Mouse (Mus musculus): ENCODE results near the gene Itgam. TPM values are rescaled to one million over a fixed set of nuclear protein-coding genes. Genes with fewer than 3 reads are reported as not detected.
"Not testable (repeated sequence)": the region's sequence is repeated elsewhere in the genome, so short reads cannot be mapped to it uniquely, and the experiment has no call there.

Itgam gene
- polyA plus RNA-seq, 1 experiment, result not detected

- Histone ChIP-seq H3K4me3 (ENCODE audit: insufficient read depth, low read depth, low read length) (no peak overlapping the region), H3K27ac (ENCODE audit: insufficient read depth, low read depth, low read length) (no peak overlapping the region), H3K4me1 (ENCODE audit: control insufficient read depth, insufficient read depth, low read length) (no peaks in the 10 kb centered on the region)
- WGBS, result 79% methylated on average over 4 of the region's 4 CpGs
- TF ChIP-seq CTCF (IDR thresholded peaks at IDR 0.05; ENCODE audit: insufficient read depth, low read depth, low read length) (no peak), POLR2A (IDR thresholded peaks at IDR 0.05; ENCODE audit: insufficient read depth, low read depth, low read length) (no peak)
Observed at GRCm38 (mm10) chr7:128025381-128025780, 37.1 kb upstream of the Itgam start.

GRCm38 (mm10) chr7:128031403-128031976 lies 30.9 kb upstream of the Itgam start:
- no peak overlapping the region for H3K4me3 ChIP-seq (ENCODE audit: insufficient read depth, low read depth, low read length)
- TF ChIP-seq CTCF (IDR thresholded peaks at IDR 0.05; ENCODE audit: insufficient read depth, low read depth, low read length) (no peak), POLR2A (IDR thresholded peaks at IDR 0.05; ENCODE audit: insufficient read depth, low read depth, low read length) (no peak)
- no peak overlapping the region for H3K27ac ChIP-seq (ENCODE audit: insufficient read depth, low read depth, low read length)
- H3K4me1 ChIP-seq (ENCODE audit: control insufficient read depth, insufficient read depth, low read length), result no peaks in the 10 kb centered on the region
- WGBS, result 44% methylated on average over 9 of the region's 9 CpGs

DNA sequence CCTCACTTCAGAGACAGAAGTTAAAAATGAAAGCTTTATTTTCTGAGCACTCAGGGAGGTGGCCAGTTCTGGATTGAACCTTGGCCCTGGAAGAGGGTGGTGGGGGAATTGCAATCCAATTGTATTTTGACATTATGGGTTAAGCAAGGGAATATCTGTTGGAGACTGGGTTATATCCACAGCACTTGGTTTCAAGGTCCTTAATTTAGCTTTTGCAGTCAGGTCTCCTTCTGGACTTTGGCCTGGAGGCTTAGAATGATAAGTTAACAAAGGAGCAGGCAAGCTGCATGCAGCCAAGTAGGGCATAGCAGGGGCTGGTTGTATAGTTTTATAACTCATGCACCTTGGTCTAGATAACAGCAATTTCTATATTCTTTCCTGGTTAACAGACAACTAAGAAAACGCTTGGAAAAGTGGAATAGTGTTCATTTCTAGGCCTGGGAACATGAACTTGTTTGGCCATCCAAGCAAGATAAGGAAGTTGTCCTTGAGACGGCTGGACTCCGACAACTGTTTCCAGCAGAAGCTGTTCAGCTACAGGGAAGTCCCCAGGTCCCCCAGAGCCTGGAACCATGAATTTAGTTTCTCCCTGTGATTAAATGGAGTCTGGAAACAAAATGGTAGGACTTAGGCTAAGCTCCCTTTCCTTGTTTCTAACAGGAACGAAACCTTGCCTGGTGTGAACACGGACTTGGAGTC lies 30.0 kb upstream of the Itgam start:
- H3K4me3 ChIP-seq (ENCODE audit: insufficient read depth, low read depth, low read length), result no peak overlapping the region
- H3K27ac ChIP-seq (ENCODE audit: insufficient read depth, low read depth, low read length), result no peak overlapping the region
- WGBS, result 90% methylated on average over 5 of the region's 5 CpGs
- TF ChIP-seq CTCF (IDR thresholded peaks at IDR 0.05; ENCODE audit: insufficient read depth, low read depth, low read length) (no peak), POLR2A (IDR thresholded peaks at IDR 0.05; ENCODE audit: insufficient read depth, low read depth, low read length) (no peak)
- no peaks in the 10 kb centered on the region for H3K4me1 ChIP-seq (ENCODE audit: control insufficient read depth, insufficient read depth, low read length)

- no peak overlapping the region for H3K4me3 ChIP-seq (ENCODE audit: insufficient read depth, low read depth, low read length)
- H3K4me1 ChIP-seq (ENCODE audit: control insufficient read depth, insufficient read depth, low read length), result no peaks in the 10 kb centered on the region
- 90% methylated on average over 3 of the region's 3 CpGs for WGBS
- no peak overlapping the region for H3K27ac ChIP-seq (ENCODE audit: insufficient read depth, low read depth, low read length)
- TF ChIP-seq POLR2A (IDR thresholded peaks at IDR 0.05; ENCODE audit: insufficient read depth, low read depth, low read length), result no peak
- no peak for TF ChIP-seq CTCF (IDR thresholded peaks at IDR 0.05; ENCODE audit: insufficient read depth, low read depth, low read length)
Observed at GRCm38 (mm10) chr7:128032989-128033293, 29.5 kb upstream of the Itgam start.

GRCm38 (mm10) chr7:128033616-128034015 lies 28.8 kb upstream of the Itgam start:
- no peak overlapping the region for H3K27ac ChIP-seq (ENCODE audit: insufficient read depth, low read depth, low read length)
- H3K4me3 ChIP-seq (ENCODE audit: insufficient read depth, low read depth, low read length), result no peak overlapping the region
- 98% methylated on average over 4 of the region's 4 CpGs for WGBS
- TF ChIP-seq POLR2A (IDR thresholded peaks at IDR 0.05; ENCODE audit: insufficient read depth, low read depth, low read length) (no peak), CTCF (IDR thresholded peaks at IDR 0.05; ENCODE audit: insufficient read depth, low read depth, low read length) (no peak)
- H3K4me1 ChIP-seq (ENCODE audit: control insufficient read depth, insufficient read depth, low read length), result no peaks in the 10 kb centered on the region

DNA sequence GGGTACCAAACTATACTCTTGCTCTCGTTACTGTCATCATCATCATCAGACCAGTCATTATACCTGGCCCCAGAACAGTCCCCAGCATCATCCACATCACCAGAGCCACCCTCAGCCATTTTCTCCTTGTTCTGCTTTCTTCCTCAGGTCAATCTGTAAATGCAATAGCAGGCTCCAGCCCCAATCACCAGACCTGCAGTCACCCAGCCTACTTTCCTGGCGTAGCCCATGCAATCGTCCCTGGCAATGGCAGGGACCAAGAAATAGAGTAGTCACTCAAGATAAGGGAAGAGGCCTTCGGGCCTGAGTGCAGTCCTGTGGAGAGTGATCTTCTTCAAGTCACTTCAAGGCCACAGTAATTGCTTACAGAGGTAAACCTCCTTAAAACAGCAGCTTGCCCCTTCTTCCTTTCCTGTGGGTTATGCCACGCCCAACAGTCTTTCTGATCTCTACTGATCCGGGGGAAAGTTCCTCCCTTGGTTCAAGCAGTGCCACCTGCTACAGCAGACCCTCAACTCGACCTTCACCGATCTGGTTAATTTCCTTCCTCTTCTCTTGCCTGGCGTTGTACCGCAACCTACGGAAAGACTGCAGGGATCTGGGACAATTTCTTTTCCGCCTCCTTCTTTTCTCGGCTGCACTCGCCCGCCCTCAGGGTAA lies 20.1 kb upstream of the Itgam start:
- not testable (repeated sequence) for H3K27ac ChIP-seq (ENCODE audit: insufficient read depth, low read depth, low read length); H3K4me3 ChIP-seq (ENCODE audit: insufficient read depth, low read depth, low read length); H3K4me1 ChIP-seq (ENCODE audit: control insufficient read depth, insufficient read depth, low read length)
- WGBS, result 79% methylated on average over 15 of the region's 15 CpGs

GRCm38 (mm10) chr7:128044142-128044785 lies 18.2 kb upstream of the Itgam start:
- whole genome bisulfite sequencing, result 61% methylated on average over 4 of the region's 4 CpGs
- H3K4me3 ChIP-seq (ENCODE audit: insufficient read depth, low read depth, low read length), result no peak overlapping the region
- no peaks in the 10 kb centered on the region for H3K4me1 ChIP-seq (ENCODE audit: control insufficient read depth, insufficient read depth, low read length)
- TF ChIP-seq CTCF (IDR thresholded peaks at IDR 0.05; ENCODE audit: insufficient read depth, low read depth, low read length), result no peak
- TF ChIP-seq POLR2A (IDR thresholded peaks at IDR 0.05; ENCODE audit: insufficient read depth, low read depth, low read length), result no peak
- no peak overlapping the region for H3K27ac ChIP-seq (ENCODE audit: insufficient read depth, low read depth, low read length)

DNA sequence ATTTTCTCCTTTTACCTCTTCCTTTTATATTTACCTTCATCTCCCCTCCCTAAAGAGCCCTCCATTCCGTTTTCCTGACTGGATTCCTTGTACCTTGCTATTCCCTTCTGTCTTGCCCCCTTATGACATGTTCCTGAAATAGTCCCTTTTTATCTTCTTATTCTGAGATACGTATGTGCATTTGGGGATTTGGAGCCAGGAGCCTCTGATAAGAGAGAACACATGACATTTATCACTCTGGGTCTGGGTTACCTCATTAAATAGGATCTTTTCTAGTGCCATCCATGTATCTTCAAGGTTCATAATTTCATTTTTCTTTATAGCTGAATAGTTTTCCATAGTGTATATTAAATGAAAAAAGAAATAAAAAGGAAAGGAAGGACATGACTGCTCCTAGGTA lies 16.8 kb upstream of the Itgam start:
- no peak for TF ChIP-seq CTCF (IDR thresholded peaks at IDR 0.05; ENCODE audit: insufficient read depth, low read depth, low read length)
- no peak for TF ChIP-seq POLR2A (IDR thresholded peaks at IDR 0.05; ENCODE audit: insufficient read depth, low read depth, low read length)
- 77% methylated on average over 2 of the region's 2 CpGs for WGBS
- no peaks in the 10 kb centered on the region for H3K4me1 ChIP-seq (ENCODE audit: control insufficient read depth, insufficient read depth, low read length)

DNA sequence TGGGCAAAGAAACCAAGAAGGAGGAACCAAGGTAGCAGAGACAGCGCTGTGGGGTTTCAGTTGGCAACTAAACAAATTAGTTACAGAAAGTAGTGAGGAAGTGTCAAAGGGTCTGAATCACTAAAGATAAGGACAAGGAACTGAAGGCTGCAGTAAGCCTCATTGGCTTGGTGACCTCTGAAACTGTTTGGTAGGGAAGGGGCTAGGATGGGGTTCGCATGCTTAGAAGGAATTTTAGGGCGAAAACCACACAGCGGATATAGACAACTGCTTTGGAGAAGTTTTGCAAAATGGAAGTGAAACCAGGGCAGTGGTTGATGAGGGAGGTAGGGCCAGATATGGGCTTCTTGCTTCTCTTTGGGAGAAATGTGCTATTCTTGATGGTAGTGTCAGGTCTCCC lies 13.6 kb upstream of the Itgam start:
- no peaks in the 10 kb centered on the region for H3K4me1 ChIP-seq (ENCODE audit: control insufficient read depth, insufficient read depth, low read length)
- 96% methylated on average over 4 of the region's 4 CpGs for WGBS
- H3K4me3 ChIP-seq (ENCODE audit: insufficient read depth, low read depth, low read length), result no peak overlapping the region
- no peak for TF ChIP-seq POLR2A (IDR thresholded peaks at IDR 0.05; ENCODE audit: insufficient read depth, low read depth, low read length)
- no peak for TF ChIP-seq CTCF (IDR thresholded peaks at IDR 0.05; ENCODE audit: insufficient read depth, low read depth, low read length)
- no peak overlapping the region for H3K27ac ChIP-seq (ENCODE audit: insufficient read depth, low read depth, low read length)

More for the DNA sequence above, 16.8 kb upstream of the Itgam start:
- Histone ChIP-seq H3K4me3 (ENCODE audit: insufficient read depth, low read depth, low read length) (no peak overlapping the region), H3K27ac (ENCODE audit: insufficient read depth, low read depth, low read length) (no peak overlapping the region)
